Mouse (Mus musculus) intestine, embryonic 15.5 days (tissue): ENCODE measurements at regions not wholly inside any gene's neighbourhood (a gene's known extent, or its start where the extent isn't known, plus 50 kb on each side); places are given as distances from the start of the nearest gene placed in this dataset.

ENCODE experiments used
- ATAC-seq: fragments of 200-750 bp; cut with Nextera tagmentation; 2 replicates; pipeline ENCODE4 v1.8.0; 2017; ENCODE audit warnings: moderate TSS enrichment, moderate library complexity
- H3K27ac ChIP-seq: fragments of 300-500 bp; sonication (generic); 2 replicates; pipeline ENCODE4 v1.5.1; 2015; ENCODE audit warnings: mild to moderate bottlenecking, inconsistent platforms
- H3K27me3 ChIP-seq: fragments of 300-500 bp; sonication (generic); replicated peaks from 2 replicates; pipeline ENCODE4 v1.6.1; 2015; ENCODE audit warnings: inconsistent platforms
- H3K36me3 ChIP-seq: fragments of 300-500 bp; sonication (generic); 2 replicates; pipeline ENCODE4 v1.6.1; 2015; ENCODE audit warnings: inconsistent platforms
- H3K4me1 ChIP-seq: fragments of 300-500 bp; sonication (generic); replicated peaks from 2 replicates; pipeline ENCODE4 v1.6.1; 2015; ENCODE audit warnings: inconsistent platforms
- H3K4me2 ChIP-seq: fragments of 300-500 bp; sonication (generic); replicated peaks from 2 replicates; pipeline ENCODE4 v1.6.1; 2015; ENCODE audit warnings: mild to moderate bottlenecking, inconsistent platforms
- H3K4me3 ChIP-seq: fragments of 300-500 bp; sonication (generic); replicated peaks from 2 replicates; pipeline ENCODE4 v1.5.1; 2015; ENCODE audit warnings: inconsistent platforms
- H3K9ac ChIP-seq: fragments of 300-500 bp; sonication (generic); 2 replicates; pipeline ENCODE4 v1.6.1; 2015; ENCODE audit warnings: inconsistent platforms
- H3K9me3 ChIP-seq: fragments of 300-500 bp; sonication (generic); 2 replicates; pipeline ENCODE4 v1.6.1; 2016; ENCODE audit warnings: inconsistent platforms
- WGBS: fragments of 180-500 bp; shearing (Covaris S2); methylation state at CpG from one replicate; pipeline ENCODE4 v1.1.7; 2015; 5-methylcytosine and 5-hydroxymethylcytosine counted together

- Histone ChIP-seq H3K4me2 (no peak overlapping the region), H3K9ac (no peak overlapping the region), H3K27me3 (no peaks in the 10 kb centered on the region), H3K9me3 (no peaks in the 10 kb centered on the region), H3K4me3 (no peak overlapping the region), H3K36me3 (no peaks in the 10 kb centered on the region), H3K27ac (no peak overlapping the region), H3K4me1 (no peaks in the 10 kb centered on the region)
- 77% methylated on average over 2 of the region's 2 CpGs for WGBS
- no peak for ATAC-seq
These were observed 236.5 kb downstream of the Gm7361 start for GRCm38 (mm10) chr5:26494003-26494402.

GRCm38 (mm10) chr5:26497641-26498430 is 240.3 kb downstream of the Gm7361 start:
- H3K9me3 ChIP-seq: no peaks in the 10 kb centered on the region
- H3K36me3 ChIP-seq: no peaks in the 10 kb centered on the region
- no peak overlapping the region for H3K27ac ChIP-seq
- ATAC-seq: no peak
- H3K4me3 ChIP-seq: no peak overlapping the region
- no peaks in the 10 kb centered on the region for H3K27me3 ChIP-seq
- H3K9ac ChIP-seq: no peak overlapping the region
- H3K4me1 ChIP-seq: no peaks in the 10 kb centered on the region
- no peak overlapping the region for H3K4me2 ChIP-seq
- WGBS: 67% methylated on average over 2 of the region's 2 CpGs

DNA sequence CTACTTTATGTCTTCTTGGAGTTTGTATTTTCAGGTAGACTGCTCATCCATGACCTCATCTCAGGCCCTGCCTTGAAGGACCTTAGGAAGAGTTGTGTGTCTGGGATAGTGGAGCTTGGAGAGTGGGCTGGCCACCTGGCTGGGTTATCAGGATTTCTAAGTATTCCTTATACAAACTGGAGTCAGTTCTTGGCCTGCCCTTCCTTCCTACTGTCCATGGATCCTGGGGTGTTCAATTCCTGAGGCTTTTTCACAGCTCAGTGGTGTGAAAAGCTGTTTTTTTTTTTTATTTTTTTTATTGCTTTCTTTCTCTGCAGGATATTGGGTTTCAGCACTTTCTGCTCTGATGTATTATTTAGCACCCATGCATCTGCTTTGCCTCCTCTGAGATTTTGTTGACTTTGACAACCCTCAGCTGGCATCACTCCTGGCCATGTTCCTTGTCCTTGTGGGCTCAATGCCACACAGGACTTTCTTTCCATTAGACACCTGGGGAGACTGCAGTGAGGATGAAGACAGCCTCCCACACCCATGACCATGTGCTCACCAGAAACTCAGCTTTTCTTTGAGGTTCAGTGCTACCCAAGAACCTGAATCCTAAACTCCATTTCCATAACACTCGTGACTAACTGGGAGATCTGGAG is 252.2 kb downstream of the Gm7361 start:
- Histone ChIP-seq H3K27me3 (no peaks in the 10 kb centered on the region), H3K9ac (no peak overlapping the region), H3K9me3 (no peaks in the 10 kb centered on the region), H3K27ac (no peak overlapping the region), H3K4me2 (no peak overlapping the region), H3K4me3 (no peak overlapping the region), H3K36me3 (no peaks in the 10 kb centered on the region), H3K4me1 (no peaks in the 10 kb centered on the region)
- no peak for ATAC-seq
- 78% methylated on average over 1 of the region's 1 CpGs for WGBS

GRCm38 (mm10) chr5:26513039-26513955 is 255.8 kb downstream of the Gm7361 start:
- Histone ChIP-seq H3K4me2 (no peak overlapping the region), H3K4me1 (no peaks in the 10 kb centered on the region), H3K27ac (no peak overlapping the region), H3K9me3 (no peaks in the 10 kb centered on the region), H3K4me3 (no peak overlapping the region), H3K9ac (no peak overlapping the region), H3K27me3 (no peaks in the 10 kb centered on the region), H3K36me3 (no peaks in the 10 kb centered on the region)
- 45% methylated on average over 5 of the region's 5 CpGs for WGBS
- ATAC-seq: no peak

DNA sequence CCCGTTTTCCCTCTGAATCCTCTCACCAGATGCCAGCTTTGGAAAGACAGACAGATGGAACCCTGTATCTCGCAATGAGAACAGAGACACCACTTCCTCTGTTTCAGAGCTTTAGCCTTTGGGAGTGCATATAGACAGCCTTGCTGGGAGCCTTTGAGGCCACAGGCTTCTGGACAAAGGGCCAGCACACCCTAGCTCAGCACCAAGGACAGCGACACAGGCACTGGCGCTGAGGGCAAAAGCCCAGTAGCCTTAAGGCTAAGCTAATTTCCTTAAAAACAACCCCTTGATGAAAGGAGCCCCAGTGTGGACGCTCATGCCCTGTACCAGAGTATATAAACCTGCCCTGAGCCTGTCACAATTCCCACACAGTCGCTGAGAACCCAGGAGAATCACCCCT is 278.1 kb downstream of the Gm7361 start:
- Histone ChIP-seq H3K27ac (no peak overlapping the region), H3K4me2 (no peak overlapping the region), H3K9ac (no peak overlapping the region), H3K9me3 (no peaks in the 10 kb centered on the region), H3K4me1 (no peaks in the 10 kb centered on the region), H3K27me3 (no peaks in the 10 kb centered on the region), H3K4me3 (no peak overlapping the region), H3K36me3 (no peaks in the 10 kb centered on the region)
- WGBS: 34% methylated on average over 6 of the region's 6 CpGs
- ATAC-seq: no peak

GRCm38 (mm10) chr5:26563291-26563690 is 253.7 kb upstream of the Dpp6 start:
- no peak for ATAC-seq

GRCm38 (mm10) chr5:26564056-26564455 is 252.9 kb upstream of the Dpp6 start:
- Histone ChIP-seq H3K36me3 (no peaks in the 10 kb centered on the region), H3K9ac (no peak overlapping the region), H3K9me3 (no peaks in the 10 kb centered on the region), H3K27ac (no peak overlapping the region), H3K27me3 (no peaks in the 10 kb centered on the region), H3K4me3 (no peak overlapping the region), H3K4me1 (no peaks in the 10 kb centered on the region), H3K4me2 (no peak overlapping the region)
- WGBS: 90% methylated on average over 1 of the region's 1 CpGs
- ATAC-seq: no peak

More at GRCm38 (mm10) chr5:26563291-26563690, 253.7 kb upstream of the Dpp6 start:
- Histone ChIP-seq H3K9me3 (no peaks in the 10 kb centered on the region), H3K4me1 (no peaks in the 10 kb centered on the region), H3K27ac (no peak overlapping the region), H3K36me3 (no peaks in the 10 kb centered on the region), H3K4me2 (no peak overlapping the region), H3K9ac (no peak overlapping the region), H3K4me3 (no peak overlapping the region), H3K27me3 (no peaks in the 10 kb centered on the region)
- WGBS: 74% methylated on average over 1 of the region's 1 CpGs

GRCm38 (mm10) chr5:26572691-26573191 is 244.3 kb upstream of the Dpp6 start:
- no peaks in the 10 kb centered on the region for H3K9me3 ChIP-seq
- H3K4me1 ChIP-seq: no peaks in the 10 kb centered on the region
- H3K4me3 ChIP-seq: no peak overlapping the region
- no peaks in the 10 kb centered on the region for H3K27me3 ChIP-seq
- H3K36me3 ChIP-seq: no peaks in the 10 kb centered on the region
- H3K9ac ChIP-seq: no peak overlapping the region
- ATAC-seq: no peak
- no peak overlapping the region for H3K4me2 ChIP-seq
- WGBS: 35% methylated on average over 3 of the region's 3 CpGs
- H3K27ac ChIP-seq: no peak overlapping the region

- no peak for ATAC-seq
- Histone ChIP-seq H3K27me3 (no peaks in the 10 kb centered on the region), H3K4me1 (no peaks in the 10 kb centered on the region), H3K4me3 (no peak overlapping the region), H3K36me3 (no peaks in the 10 kb centered on the region), H3K4me2 (no peak overlapping the region), H3K9me3 (no peaks in the 10 kb centered on the region), H3K9ac (no peak overlapping the region), H3K27ac (no peak overlapping the region)
- WGBS: 72% methylated on average over 3 of the region's 3 CpGs
These were observed 243.6 kb upstream of the Dpp6 start for GRCm38 (mm10) chr5:26573446-26573845.

- Histone ChIP-seq H3K9me3 (no peaks in the 10 kb centered on the region), H3K4me2 (no peak overlapping the region), H3K36me3 (no peaks in the 10 kb centered on the region), H3K27me3 (no peaks in the 10 kb centered on the region), H3K27ac (no peak overlapping the region), H3K4me1 (no peaks in the 10 kb centered on the region), H3K4me3 (no peak overlapping the region), H3K9ac (no peak overlapping the region)
- WGBS: 88% methylated on average over 5 of the region's 5 CpGs
- no peak for ATAC-seq
These were observed 230.9 kb upstream of the Dpp6 start for GRCm38 (mm10) chr5:26586108-26586507.

GRCm38 (mm10) chr5:26590886-26591285 is 226.1 kb upstream of the Dpp6 start:
- no peaks in the 10 kb centered on the region for H3K9me3 ChIP-seq
- ATAC-seq: no peak
- H3K4me2 ChIP-seq: no peak overlapping the region
- no peak overlapping the region for H3K9ac ChIP-seq
- no peaks in the 10 kb centered on the region for H3K4me1 ChIP-seq
- no peaks in the 10 kb centered on the region for H3K27me3 ChIP-seq
- H3K36me3 ChIP-seq: no peaks in the 10 kb centered on the region
- no peak overlapping the region for H3K4me3 ChIP-seq
- 84% methylated on average over 6 of the region's 6 CpGs for WGBS
- no peak overlapping the region for H3K27ac ChIP-seq

DNA sequence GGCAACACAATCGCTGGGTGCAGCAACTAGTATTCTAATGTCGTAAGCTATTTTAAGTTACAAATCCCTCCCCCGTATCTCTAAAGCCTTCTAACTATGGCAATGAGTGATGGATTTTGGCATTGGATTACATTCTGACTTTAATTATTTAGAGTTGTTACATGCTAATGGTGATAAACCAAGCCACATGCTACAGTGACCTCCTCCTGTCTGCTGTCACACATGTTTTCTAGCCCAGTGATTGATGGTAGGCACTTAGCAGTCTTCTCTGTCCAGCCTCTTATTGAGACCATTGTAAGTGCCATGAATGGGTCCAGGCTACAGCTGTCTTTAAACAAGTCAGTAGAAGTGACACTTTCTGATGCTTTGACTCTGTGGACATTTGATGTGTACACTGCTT is 224.7 kb upstream of the Dpp6 start:
- no peak overlapping the region for H3K4me3 ChIP-seq
- H3K9me3 ChIP-seq: no peaks in the 10 kb centered on the region
- no peak overlapping the region for H3K4me2 ChIP-seq
- H3K4me1 ChIP-seq: no peaks in the 10 kb centered on the region
- ATAC-seq: no peak
- H3K36me3 ChIP-seq: no peaks in the 10 kb centered on the region
- no peak overlapping the region for H3K27ac ChIP-seq
- no peak overlapping the region for H3K9ac ChIP-seq
- 66% methylated on average over 3 of the region's 3 CpGs for WGBS
- no peaks in the 10 kb centered on the region for H3K27me3 ChIP-seq
